Mouse (Mus musculus): ENCODE data around the gene Cacna2d1.

Cacna2d1 gene

GRCm38 (mm10) chr5:16265385-16265784, 330.9 kb downstream of the Cacna2d1 start:
- DNase-seq (ENCODE audit: low spot score in 2 of 2) = peak in 1 of 2 experiments; percentile 17

GRCm38 (mm10) chr5:16277058-16277457, 342.6 kb downstream of the Cacna2d1 start:
- no peak for DNase-seq (ENCODE audit: low spot score in 2 of 2)

GRCm38 (mm10) chr5:16281229-16281628, 346.7 kb downstream of the Cacna2d1 start:
- DNase-seq (ENCODE audit: low spot score in 2 of 2) = no peak

GRCm38 (mm10) chr5:16293223-16293622, 358.7 kb downstream of the Cacna2d1 start:
- DNase-seq (ENCODE audit: low spot score in 2 of 2) = peak; percentile 49 to 74

GRCm38 (mm10) chr5:16293825-16294224, 359.3 kb downstream of the Cacna2d1 start:
- DNase-seq (ENCODE audit: low spot score in 2 of 2) = no peak

GRCm38 (mm10) chr5:16294708-16295107, 360.2 kb downstream of the Cacna2d1 start:
- DNase-seq (ENCODE audit: low spot score in 2 of 2) = no peak

GRCm38 (mm10) chr5:16297170-16297771, 362.8 kb downstream of the Cacna2d1 start:
- peak; percentile 9 to 28 for DNase-seq (ENCODE audit: low spot score in 2 of 2)

GRCm38 (mm10) chr5:16299631-16300030, 365.1 kb downstream of the Cacna2d1 start:
- DNase-seq (ENCODE audit: low spot score in 2 of 2) = no peak

GRCm38 (mm10) chr5:16309168-16310006, 374.9 kb downstream of the Cacna2d1 start:
- DNase-seq (ENCODE audit: low spot score in 2 of 2) = peak; percentile 61 to 79

- DNase-seq (ENCODE audit: low spot score in 2 of 2) = no peak
These were observed 379.8 kb downstream of the Cacna2d1 start for GRCm38 (mm10) chr5:16314242-16314641.

GRCm38 (mm10) chr5:16315983-16316390, 381.5 kb downstream of the Cacna2d1 start:
- no peak for DNase-seq (ENCODE audit: low spot score in 2 of 2)

- no peak for DNase-seq (ENCODE audit: low spot score in 2 of 2)
These were observed 383.3 kb downstream of the Cacna2d1 start for GRCm38 (mm10) chr5:16317680-16318242.

- no peak for DNase-seq (ENCODE audit: low spot score in 2 of 2)
These were observed 392.1 kb downstream of the Cacna2d1 start for GRCm38 (mm10) chr5:16326610-16327009.

GRCm38 (mm10) chr5:16345393-16345792, 410.9 kb downstream of the Cacna2d1 start:
- DNase-seq (ENCODE audit: low spot score in 2 of 2) = no peak

GRCm38 (mm10) chr5:16355816-16356215, 421.3 kb downstream of the Cacna2d1 start:
- DNase-seq (ENCODE audit: low spot score in 2 of 2) = no peak

GRCm38 (mm10) chr5:16357709-16358108, 423.2 kb downstream of the Cacna2d1 start:
- DNase-seq (ENCODE audit: low spot score in 2 of 2) = no peak

GRCm38 (mm10) chr5:16362076-16362475, 427.6 kb downstream of the Cacna2d1 start:
- no peak for DNase-seq (ENCODE audit: low spot score in 2 of 2)

- no peak for DNase-seq (ENCODE audit: low spot score in 2 of 2)
These were observed 428.7 kb downstream of the Cacna2d1 start for GRCm38 (mm10) chr5:16363171-16363570.

GRCm38 (mm10) chr5:16370706-16371105, 436.2 kb downstream of the Cacna2d1 start:
- no peak for DNase-seq (ENCODE audit: low spot score in 2 of 2)

GRCm38 (mm10) chr5:16373966-16374365, 439.5 kb downstream of the Cacna2d1 start:
- DNase-seq (ENCODE audit: low spot score in 2 of 2) = no peak

- DNase-seq (ENCODE audit: low spot score in 2 of 2) = no peak
These were observed 441.9 kb downstream of the Cacna2d1 start for GRCm38 (mm10) chr5:16376329-16376908.

- no peak for DNase-seq (ENCODE audit: low spot score in 2 of 2)
These were observed 475.5 kb downstream of the Cacna2d1 start for GRCm38 (mm10) chr5:16410011-16410410.
